Mouse (Mus musculus) CH12.LX (cell line): Measurements from ENCODE around the gene Hist1h3i.
"Not testable (repeated sequence)": the region's sequence is repeated elsewhere in the genome, so short reads cannot be mapped to it uniquely, and the experiment has no call there.

Experiments
- CTCF ChIP-seq, 2 experiments: IDR thresholded peaks in 1 of 2; conservative IDR thresholded peaks in 1 of 2; 2 replicates each; pipeline ENCODE4 v1.5.1; 2011 to 2012; ENCODE audit warnings: low read depth in 2 of 2, low read length in 2 of 2, improper control_type of control experiment in 1 of 2, inconsistent platforms in 1 of 2, mild to moderate bottlenecking in 1 of 2, moderate library complexity in 1 of 2
- EP300 ChIP-seq: IDR thresholded peaks from 2 replicates; pipeline ENCODE4 v1.6.1; 2011; ENCODE audit warnings: low read length, improper control_type of control experiment
- ETS1 ChIP-seq: conservative IDR thresholded peaks from 2 replicates; pipeline ENCODE4 v1.6.1; 2012; ENCODE audit warnings: low read depth, mild to moderate bottlenecking, inconsistent platforms, low read length, improper control_type of control experiment, moderate library complexity
- HCFC1 ChIP-seq: IDR thresholded peaks from 2 replicates; pipeline ENCODE4 v1.6.1; 2012; ENCODE audit warnings: low read depth, mild to moderate bottlenecking, inconsistent platforms, low read length, improper control_type of control experiment
- MAX ChIP-seq: IDR thresholded peaks from 2 replicates; pipeline ENCODE4 v1.6.1; 2011; ENCODE audit warnings: low read length, improper control_type of control experiment
- MEF2A ChIP-seq: IDR thresholded peaks from 2 replicates; pipeline ENCODE4 v1.6.1; 2014; ENCODE audit warnings: low read depth, mild to moderate bottlenecking, inconsistent platforms, low read length, improper control_type of control experiment, borderline replicate concordance
- POLR2A ChIP-seq: IDR thresholded peaks from 2 replicates; pipeline ENCODE4 v1.6.1; 2011; ENCODE audit warnings: low read depth, mild to moderate bottlenecking, improper control_type of control experiment, low read length
- POLR2AphosphoS2 ChIP-seq: IDR thresholded peaks from 2 replicates; pipeline ENCODE4 v1.6.1; 2011; ENCODE audit warnings: low read depth, low read length, improper control_type of control experiment
- RAD21 ChIP-seq: IDR thresholded peaks from 2 replicates; pipeline ENCODE4 v1.6.1; 2011; ENCODE audit warnings: low read depth, mild to moderate bottlenecking, low read length, improper control_type of control experiment, moderate library complexity
- RCOR1 ChIP-seq: conservative IDR thresholded peaks from 2 replicates; pipeline ENCODE4 v1.6.1; 2012; ENCODE audit warnings: low read depth, mild to moderate bottlenecking, inconsistent platforms, low read length, improper control_type of control experiment
- UBTF ChIP-seq: IDR thresholded peaks from 2 replicates; pipeline ENCODE4 v1.6.1; 2012; ENCODE audit warnings: low read depth, mild to moderate bottlenecking, inconsistent platforms, low read length, improper control_type of control experiment, moderate library complexity
- ZKSCAN1 ChIP-seq: IDR thresholded peaks from 2 replicates; pipeline ENCODE4 v1.6.1; 2012; ENCODE audit warnings: low read depth, inconsistent platforms, low read length, improper control_type of control experiment, borderline replicate concordance

DNA sequence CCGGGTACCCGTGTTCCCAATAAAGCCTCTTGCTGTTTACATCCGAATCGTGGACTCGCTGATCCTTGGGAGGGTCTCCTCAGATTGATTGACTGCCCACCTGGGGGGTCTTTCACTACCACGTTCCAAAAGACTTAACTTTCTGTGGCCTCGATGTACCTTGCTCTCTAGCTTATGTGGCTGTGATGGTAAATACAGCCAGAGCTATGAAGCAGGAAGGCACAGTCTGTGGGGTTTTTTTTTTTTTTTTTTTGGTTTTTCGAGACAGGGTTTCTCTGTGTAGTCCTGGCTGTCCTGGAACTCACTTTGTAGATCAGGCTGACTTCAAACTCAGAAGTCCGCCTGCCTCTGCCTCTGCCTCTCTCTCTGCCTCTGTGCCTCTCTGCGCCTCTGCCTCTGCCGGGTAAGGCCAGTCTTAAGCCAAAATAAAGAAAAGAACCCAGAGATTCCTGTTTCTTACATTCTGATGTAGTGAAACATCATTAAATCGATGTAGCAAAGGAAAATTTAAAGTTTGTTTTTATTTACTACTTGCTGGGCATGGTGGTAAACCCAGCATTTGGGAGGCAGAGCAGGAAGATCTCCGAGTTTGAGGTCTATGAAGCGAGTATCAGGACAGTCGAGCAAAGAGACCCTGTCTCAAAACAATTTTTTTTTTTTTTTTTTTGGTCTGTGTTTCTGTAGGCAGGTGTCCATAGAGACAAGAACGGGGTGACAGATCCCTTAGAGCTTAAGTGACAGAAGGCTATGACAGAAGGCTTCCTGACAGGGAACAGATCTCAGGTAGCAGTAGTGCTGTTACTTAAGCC, 37.1 kb upstream of the Hist1h3i start:
- TF ChIP-seq EP300; CTCF (conservative IDR thresholded peaks at IDR 0.05 in 1 of 2, IDR thresholded peaks at IDR 0.05 in 1 of 2; ENCODE audit: low read depth in 2 of 2, low read length in 2 of 2); MAX; HCFC1; POLR2AphosphoS2; POLR2A; MEF2A; ZKSCAN1; UBTF; ETS1; RAD21; RCOR1: not testable (repeated sequence)
